Mouse (Mus musculus): Measurements from ENCODE around the gene Poc5.

DNA sequence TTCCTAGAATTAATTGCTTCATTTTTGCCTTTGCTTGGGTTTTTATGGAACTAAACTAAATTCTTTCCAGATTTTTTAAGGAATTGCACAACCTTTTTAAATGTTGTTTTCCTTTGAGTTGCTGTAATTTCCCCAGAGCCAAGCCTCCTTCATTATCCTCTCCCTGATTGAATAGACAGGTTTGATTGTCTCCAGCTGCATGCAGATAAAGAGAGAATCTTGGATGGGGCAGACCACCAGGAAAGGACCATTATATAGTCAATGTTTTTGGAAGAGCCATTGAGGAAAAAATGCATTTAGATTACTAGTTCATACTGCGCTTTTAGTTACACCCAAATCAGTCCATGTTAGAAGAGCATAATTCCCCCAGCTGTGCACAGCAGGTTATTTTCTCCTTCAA is 20.7 kb downstream of the Poc5 start:
- no peak for TF ChIP-seq CHD2 (IDR thresholded peaks at IDR 0.05; ENCODE audit: low read length)
- no peak for TF ChIP-seq JUND (conservative IDR thresholded peaks at IDR 0.05; ENCODE audit: low read depth, low read length)
- TF ChIP-seq SMC3 (IDR thresholded peaks at IDR 0.05; ENCODE audit: low read depth, low read length) = no peak
- no peak for TF ChIP-seq CTCF (conservative IDR thresholded peaks at IDR 0.05 in 1 of 2, IDR thresholded peaks at IDR 0.05 in 1 of 2; ENCODE audit: low read depth in 2 of 2, low read length in 2 of 2)
- no peak for TF ChIP-seq POLR2A (IDR thresholded peaks at IDR 0.05; ENCODE audit: low read depth, low read length)
- no peak for TF ChIP-seq ZKSCAN1 (IDR thresholded peaks at IDR 0.05; ENCODE audit: borderline replicate concordance, low read depth, low read length)
- no peak for TF ChIP-seq RAD21 (IDR thresholded peaks at IDR 0.05; ENCODE audit: low read depth, low read length)
- no peak for TF ChIP-seq JUN (IDR thresholded peaks at IDR 0.05; ENCODE audit: insufficient read depth, low read depth, low read length)
- no peak for TF ChIP-seq EP300 (IDR thresholded peaks at IDR 0.05; ENCODE audit: low read length)
- TF ChIP-seq MAX (IDR thresholded peaks at IDR 0.05; ENCODE audit: low read length) = no peak
